Mouse (Mus musculus) hindbrain, embryonic 10.5 days (tissue): ENCODE data around the gene Rpl23. TPM values are rescaled to one million over a fixed set of nuclear protein-coding genes. Genes with fewer than 3 reads are reported as not detected.
"Not testable (repeated sequence)": the region's sequence is repeated elsewhere in the genome, so short reads cannot be mapped to it uniquely, and the experiment has no call there.

Source experiments
- DNase-seq: peaks from one replicate; pipeline ENCODE4 v3.0.0-alpha.2; 2017; ENCODE audit warnings: low spot score
- H3K27ac ChIP-seq: fragments of 300-500 bp; sonication (generic); 2 replicates; pipeline ENCODE4 v1.5.1; 2016; ENCODE audit warnings: mild to moderate bottlenecking, moderate library complexity
- H3K27me3 ChIP-seq: fragments of 300-500 bp; sonication (generic); 2 replicates; pipeline ENCODE4 v1.6.1; 2016; ENCODE audit warnings: mild to moderate bottlenecking; ENCODE audit not compliant: poor library complexity, insufficient read depth, severe bottlenecking
- H3K36me3 ChIP-seq: fragments of 300-500 bp; sonication (generic); 2 replicates; pipeline ENCODE4 v1.6.1; 2016; ENCODE audit warnings: mild to moderate bottlenecking, moderate library complexity
- H3K4me1 ChIP-seq: fragments of 300-500 bp; sonication (generic); replicated peaks from 2 replicates; pipeline ENCODE4 v1.6.1; 2016; ENCODE audit warnings: mild to moderate bottlenecking
- H3K4me3 ChIP-seq: fragments of 300-500 bp; sonication (generic); 2 replicates; pipeline ENCODE4 v1.5.1; 2016; ENCODE audit warnings: mild to moderate bottlenecking, moderate library complexity
- H3K9me3 ChIP-seq: fragments of 300-500 bp; sonication (generic); 2 replicates; pipeline ENCODE4 v1.6.1; 2016; ENCODE audit warnings: mild to moderate bottlenecking, moderate library complexity
- WGBS: fragments of 180-500 bp; shearing (Covaris S2); methylation state at CpG from one replicate; pipeline ENCODE4 v1.1.7; 2016; 5-methylcytosine and 5-hydroxymethylcytosine counted together
- polyA plus RNA-seq: library from polyadenylated mRNA; unstranded; fragments of >200 nt; fragmentation: Nextera tagmentation; extraction: Ambion mirVana; gene quantifications from 2 replicates; pipeline ENCODE4 v1.2.1, GENCODE M21; 2016

Rpl23 gene
- polyA plus RNA-seq, 1 experiment from 2014 or later = 381 TPM

- no peaks in the 10 kb centered on the region for H3K27me3 ChIP-seq
- H3K4me3 ChIP-seq = peak overlapping the region; percentile 89; the same call in 1 of the 2 replicates
- no peak overlapping the region for H3K27ac ChIP-seq
- H3K4me1 ChIP-seq = peaks cover 40% of the 10 kb centered on the region
- DNase-seq = no peak
- H3K36me3 ChIP-seq = peaks cover 14% of the 10 kb centered on the region
- H3K9me3 ChIP-seq = no peaks in the 10 kb centered on the region
- 93% methylated on average over 5 of the region's 5 CpGs for WGBS
Measured at GRCm38 (mm10) chr11:97742157-97742556, 40.1 kb downstream of the Rpl23 start.

- Histone ChIP-seq H3K27ac (no peak overlapping the region), H3K4me1 (peaks cover 40% of the 10 kb centered on the region)
- 58% methylated on average over 7 of the region's 7 CpGs for WGBS
Measured at GRCm38 (mm10) chr11:97740190-97740589, 42.0 kb downstream of the Rpl23 start.

GRCm38 (mm10) chr11:97739155-97739554 lies 43.1 kb downstream of the Rpl23 start:
- H3K4me1 ChIP-seq = peaks cover 39% of the 10 kb centered on the region
- DNase-seq = no peak
- no peak overlapping the region for H3K27ac ChIP-seq
- no peak overlapping the region for H3K4me3 ChIP-seq
- 87% methylated on average over 3 of the region's 3 CpGs for WGBS
- H3K36me3 ChIP-seq = no peaks in the 10 kb centered on the region; the same call in 1 of the 2 replicates
- H3K27me3 ChIP-seq = no peaks in the 10 kb centered on the region
- H3K9me3 ChIP-seq = no peaks in the 10 kb centered on the region

More at GRCm38 (mm10) chr11:97740190-97740589, 42.0 kb downstream of the Rpl23 start:
- DNase-seq = no peak
- Histone ChIP-seq H3K9me3 (no peaks in the 10 kb centered on the region), H3K27me3 (no peaks in the 10 kb centered on the region), H3K4me3 (no peak overlapping the region), H3K36me3 (no peaks in the 10 kb centered on the region; the same call in 1 of the 2 replicates)

GRCm38 (mm10) chr11:97738703-97739102 lies 43.5 kb downstream of the Rpl23 start:
- no peaks in the 10 kb centered on the region for H3K9me3 ChIP-seq
- DNase-seq = no peak
- H3K27me3 ChIP-seq = no peaks in the 10 kb centered on the region
- WGBS = 68% methylated on average over 6 of the region's 6 CpGs
- H3K4me3 ChIP-seq = no peak overlapping the region
- peaks cover 39% of the 10 kb centered on the region for H3K4me1 ChIP-seq
- H3K27ac ChIP-seq = no peak overlapping the region
- H3K36me3 ChIP-seq = no peaks in the 10 kb centered on the region; the same call in 1 of the 2 replicates

- Histone ChIP-seq H3K9me3 (no peaks in the 10 kb centered on the region), H3K4me3 (no peak overlapping the region), H3K36me3 (peaks cover 2% of the 10 kb centered on the region), H3K27ac (no peak overlapping the region), H3K4me1 (peaks cover 32% of the 10 kb centered on the region), H3K27me3 (no peaks in the 10 kb centered on the region)
- WGBS = 80% methylated on average over 4 of the region's 4 CpGs
- DNase-seq = no peak
Measured at GRCm38 (mm10) chr11:97737600-97737999, 44.6 kb downstream of the Rpl23 start.

GRCm38 (mm10) chr11:97736645-97737044 lies 45.6 kb downstream of the Rpl23 start:
- Histone ChIP-seq H3K27me3 (no peaks in the 10 kb centered on the region), H3K9me3 (no peaks in the 10 kb centered on the region), H3K4me3 (no peak overlapping the region), H3K36me3 (peaks cover 12% of the 10 kb centered on the region), H3K27ac (no peak overlapping the region), H3K4me1 (peaks cover 27% of the 10 kb centered on the region)
- DNase-seq = no peak
- WGBS = 92% methylated on average over 5 of the region's 5 CpGs

- not testable (repeated sequence) for H3K9me3 ChIP-seq, H3K4me3 ChIP-seq, H3K27me3 ChIP-seq, DNase-seq, H3K27ac ChIP-seq
- WGBS = 91% methylated on average over 5 of the region's 5 CpGs
- peaks cover 15% of the 10 kb centered on the region for H3K4me1 ChIP-seq
- peaks cover 27% of the 10 kb centered on the region for H3K36me3 ChIP-seq
Measured at GRCm38 (mm10) chr11:97734810-97735209, 47.4 kb downstream of the Rpl23 start.

GRCm38 (mm10) chr11:97733689-97734088 lies 48.5 kb downstream of the Rpl23 start:
- no peaks in the 10 kb centered on the region for H3K9me3 ChIP-seq
- DNase-seq = peak; percentile 48
- H3K4me3 ChIP-seq = 0 out of 2 replicates have a peak overlapping the region, but pooled peaks have one; percentile 1
- H3K4me1 ChIP-seq = peaks cover 15% of the 10 kb centered on the region
- 52% methylated on average over 10 of the region's 10 CpGs for WGBS
- peaks cover 39% of the 10 kb centered on the region for H3K36me3 ChIP-seq
- peak overlapping the region; percentile 50; the same call in 1 of the 2 replicates for H3K27ac ChIP-seq
- no peaks in the 10 kb centered on the region for H3K27me3 ChIP-seq

GRCm38 (mm10) chr11:97728730-97729129 lies 53.5 kb downstream of the Rpl23 start:
- Histone ChIP-seq H3K36me3 (peaks cover 88% of the 10 kb centered on the region), H3K27ac (no peak overlapping the region; the same call in 1 of the 2 replicates), H3K4me3 (no peak overlapping the region), H3K27me3 (no peaks in the 10 kb centered on the region), H3K9me3 (no peaks in the 10 kb centered on the region), H3K4me1 (peaks cover 14% of the 10 kb centered on the region)
- WGBS = 88% methylated on average over 7 of the region's 7 CpGs
- DNase-seq = no peak

GRCm38 (mm10) chr11:97728311-97728710 lies 53.9 kb downstream of the Rpl23 start:
- Histone ChIP-seq H3K27ac (no peak overlapping the region), H3K9me3 (no peaks in the 10 kb centered on the region), H3K4me1 (peaks cover 12% of the 10 kb centered on the region; the same call in 1 of the 2 replicates), H3K36me3 (peaks cover 92% of the 10 kb centered on the region), H3K4me3 (no peak overlapping the region), H3K27me3 (no peaks in the 10 kb centered on the region)
- DNase-seq = no peak
- 79% methylated on average over 7 of the region's 7 CpGs for WGBS

Other genes starting within 250 kb of the Rpl23 start
- gene Srcin1, start 206.3 kb downstream of the Rpl23 start, polyA plus RNA-seq = 0.76 and 1.8 TPM in 2 replicates
- gene Epop, start 152.7 kb downstream of the Rpl23 start, polyA plus RNA-seq = 13.4 and 14.3 TPM in 2 replicates
- 2.1 and 2.2 TPM in 2 replicates for gene Mllt6, start 119.0 kb downstream of the Rpl23 start, polyA plus RNA-seq
- 18.3 and 24.0 TPM in 2 replicates for gene Cisd3, start 96.6 kb downstream of the Rpl23 start, polyA plus RNA-seq
- 15.6 and 17.0 TPM in 2 replicates for gene Pcgf2, start 81.9 kb downstream of the Rpl23 start, polyA plus RNA-seq
- gene Psmb3, start 79.0 kb downstream of the Rpl23 start, polyA plus RNA-seq = 642 and 643 TPM in 2 replicates
- 1.8 and 2.0 TPM in 2 replicates for gene Pip4k2b, start 37.7 kb downstream of the Rpl23 start, polyA plus RNA-seq
- gene Cwc25, start 15.9 kb downstream of the Rpl23 start, polyA plus RNA-seq = 19.4 and 20.6 TPM in 2 replicates
- 0.37 and 0.80 TPM in 2 replicates for gene 1700001P01Rik, start 6.5 kb downstream of the Rpl23 start, polyA plus RNA-seq
- gene Lasp1, start 16.6 kb upstream of the Rpl23 start, polyA plus RNA-seq = 77.7 and 90.1 TPM in 2 replicates
- gene B230217C12Rik, start 58.3 kb upstream of the Rpl23 start, polyA plus RNA-seq = 10.0 and 12.3 TPM in 2 replicates
- 0.73 and 1.0 TPM in 2 replicates for gene Fbxo47, start 101.7 kb upstream of the Rpl23 start, polyA plus RNA-seq
- 0.11 and 0.24 TPM in 2 replicates for gene Plxdc1, start 204.0 kb upstream of the Rpl23 start, polyA plus RNA-seq
- gene Arl5c, start 213.7 kb upstream of the Rpl23 start, polyA plus RNA-seq = 13.3 and 16.2 TPM in 2 replicates
- 7.6 and 22.9 TPM in 2 replicates for gene Cacnb1, start 240.6 kb upstream of the Rpl23 start, polyA plus RNA-seq
- gene Rpl19, start 244.3 kb upstream of the Rpl23 start, polyA plus RNA-seq = 1,011 and 1,145 TPM in 2 replicates